Mouse (Mus musculus) spleen, adult 2 months (tissue): ENCODE measurements around the gene Ubr2.

Experiments
- CTCF ChIP-seq: fragments of 200-500 bp; IDR thresholded peaks from 2 replicates; pipeline ENCODE4 v1.5.1; 2011; ENCODE audit warnings: mild to moderate bottlenecking, inconsistent platforms; ENCODE audit not compliant: insufficient read depth, insufficient read length, insufficient replicate concordance; ENCODE audit errors: extremely low read depth
- POLR2A ChIP-seq: fragments of 200-500 bp; IDR thresholded peaks from 2 replicates; pipeline ENCODE4 v1.6.1; 2011; ENCODE audit warnings: low read depth, low read length, inconsistent platforms

- TF ChIP-seq CTCF (no peak), POLR2A (no peak)
These were observed 43.5 kb downstream of the Ubr2 start for GRCm38 (mm10) chr17:46966892-46967291.
